Mouse (Mus musculus): ENCODE measurements around the gene Ctsc.

GRCm38 (mm10) chr7:88276914-88277765 is 745 bp upstream of the Ctsc start:
- no peak for TF ChIP-seq CTCF (IDR thresholded peaks at IDR 0.05; ENCODE audit: borderline replicate concordance, insufficient read depth, low read depth, low read length)
- TF ChIP-seq POLR2A (IDR thresholded peaks at IDR 0.05; ENCODE audit: borderline replicate concordance, insufficient read depth, low read length), result no peak

Data from cerebellum, adult 2 months (tissue).